Mouse (Mus musculus) midbrain, embryonic 11.5 days (tissue): Measurements from ENCODE around the gene Nol4l. TPM values are rescaled to one million over a fixed set of nuclear protein-coding genes. Genes with fewer than 3 reads are reported as not detected.

Experiments used
- ATAC-seq: fragments of 200-750 bp; cut with Nextera tagmentation; 2 replicates; pipeline ENCODE4 v1.8.0; 2017; ENCODE audit warnings: moderate TSS enrichment, moderate library complexity; ENCODE audit not compliant: low FRiP score
- DNase-seq: peaks from one replicate; pipeline ENCODE4 v3.0.0; 2015; ENCODE audit warnings: low spot score; ENCODE audit errors: missing footprints
- H3K27ac ChIP-seq: fragments of 300-500 bp; sonication (generic); 2 replicates; pipeline ENCODE4 v1.5.1; 2014; ENCODE audit warnings: low read depth, low read length
- H3K27me3 ChIP-seq: fragments of 300-500 bp; sonication (generic); 2 replicates; pipeline ENCODE4 v1.6.1; 2014; ENCODE audit warnings: mild to moderate bottlenecking, low read length, moderate library complexity, mixed read lengths; ENCODE audit not compliant: control insufficient read depth, insufficient read depth
- H3K36me3 ChIP-seq: fragments of 300-500 bp; sonication (generic); 2 replicates; pipeline ENCODE4 v1.6.1; 2014; ENCODE audit warnings: mild to moderate bottlenecking, low read length, moderate library complexity, mixed read lengths; ENCODE audit not compliant: control insufficient read depth, insufficient read depth
- H3K4me1 ChIP-seq: fragments of 300-500 bp; sonication (generic); 2 replicates; pipeline ENCODE4 v1.6.1; 2014; ENCODE audit warnings: low read length; ENCODE audit not compliant: control insufficient read depth, insufficient read depth
- H3K4me2 ChIP-seq: fragments of 300-500 bp; sonication (generic); 2 replicates; pipeline ENCODE4 v1.6.1; 2014; ENCODE audit warnings: mild to moderate bottlenecking, moderate library complexity
- H3K4me3 ChIP-seq: fragments of 300-500 bp; sonication (generic); 2 replicates; pipeline ENCODE4 v1.5.1; 2014; ENCODE audit warnings: low read depth, low read length
- H3K9ac ChIP-seq: fragments of 300-500 bp; sonication (generic); 2 replicates; pipeline ENCODE4 v1.6.1; 2014; ENCODE audit warnings: low read length
- H3K9me3 ChIP-seq: fragments of 300-500 bp; sonication (generic); 2 replicates; pipeline ENCODE4 v1.6.1; 2016; ENCODE audit warnings: low read length; ENCODE audit not compliant: control insufficient read depth
- WGBS: fragments of 180-500 bp; shearing (Covaris S2); extraction: QIAGEN DNeasy Blood & Tissue Kit; methylation state at CpG from one replicate; pipeline ENCODE4 v1.1.7; 2014; 5-methylcytosine and 5-hydroxymethylcytosine counted together
- polyA plus RNA-seq: library from polyadenylated mRNA; unstranded; fragments of >200 nt; fragmentation: Nextera tagmentation; extraction: Ambion mirVana; gene quantifications from 2 replicates; pipeline ENCODE4 v1.2.1, GENCODE M21; 2014

The Nol4l gene
- polyA plus RNA-seq, 1 experiment from 2014 or later: 19.9 TPM

DNA sequence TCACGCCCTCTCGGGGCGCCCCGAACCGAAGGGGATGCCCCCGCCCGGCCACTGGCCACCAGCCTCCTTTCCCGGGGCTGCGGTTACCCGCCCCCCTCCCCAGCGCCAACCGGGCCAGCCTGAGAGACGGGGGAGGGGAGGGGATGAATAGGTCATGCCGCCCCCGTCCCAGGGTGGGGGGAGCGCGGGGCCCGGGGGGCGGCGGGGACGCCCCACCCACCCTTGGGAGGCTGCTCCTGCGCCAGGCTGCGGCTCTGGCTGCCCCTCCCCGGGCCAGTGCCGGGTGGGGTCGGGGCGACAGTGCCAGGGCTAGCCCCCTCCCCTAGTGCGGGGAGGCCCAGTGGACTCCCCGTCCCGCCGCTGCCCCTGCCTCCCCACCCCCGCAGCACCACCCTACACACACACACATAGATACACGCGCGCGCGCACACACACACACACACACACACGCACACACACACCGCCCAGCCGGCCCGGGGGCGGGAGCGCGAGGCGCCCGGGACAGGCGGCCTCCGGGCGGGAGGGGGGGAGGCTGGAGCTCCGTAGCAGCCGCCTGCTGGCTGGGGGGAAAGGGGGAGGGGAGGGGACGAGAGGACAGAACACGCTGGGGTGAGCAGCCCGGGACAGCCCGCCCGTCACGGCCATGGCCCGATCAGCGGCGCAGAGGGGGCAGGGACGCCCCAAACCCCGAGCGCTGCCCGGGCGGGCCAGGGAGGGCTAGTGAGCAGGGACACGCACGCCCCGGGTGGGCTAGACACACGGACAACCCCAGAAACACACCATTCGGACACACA is 1.0 kb downstream of the Nol4l start:
- peak overlapping the region; percentile 71 for H3K9ac ChIP-seq
- no peaks in the 10 kb centered on the region for H3K9me3 ChIP-seq
- no peaks in the 10 kb centered on the region for H3K36me3 ChIP-seq
- H3K4me3 ChIP-seq: peak overlapping the region; percentile 77
- peaks cover 17% of the 10 kb centered on the region for H3K27me3 ChIP-seq
- H3K4me1 ChIP-seq: peaks cover 32% of the 10 kb centered on the region
- H3K27ac ChIP-seq: peak overlapping the region; percentile 85
- ATAC-seq (peak; percentile 54), DNase-seq (peak; percentile 93)
- WGBS: under 1% methylated on average over 36 of the region's 70 CpGs
- peak overlapping the region; percentile 96 for H3K4me2 ChIP-seq

DNA sequence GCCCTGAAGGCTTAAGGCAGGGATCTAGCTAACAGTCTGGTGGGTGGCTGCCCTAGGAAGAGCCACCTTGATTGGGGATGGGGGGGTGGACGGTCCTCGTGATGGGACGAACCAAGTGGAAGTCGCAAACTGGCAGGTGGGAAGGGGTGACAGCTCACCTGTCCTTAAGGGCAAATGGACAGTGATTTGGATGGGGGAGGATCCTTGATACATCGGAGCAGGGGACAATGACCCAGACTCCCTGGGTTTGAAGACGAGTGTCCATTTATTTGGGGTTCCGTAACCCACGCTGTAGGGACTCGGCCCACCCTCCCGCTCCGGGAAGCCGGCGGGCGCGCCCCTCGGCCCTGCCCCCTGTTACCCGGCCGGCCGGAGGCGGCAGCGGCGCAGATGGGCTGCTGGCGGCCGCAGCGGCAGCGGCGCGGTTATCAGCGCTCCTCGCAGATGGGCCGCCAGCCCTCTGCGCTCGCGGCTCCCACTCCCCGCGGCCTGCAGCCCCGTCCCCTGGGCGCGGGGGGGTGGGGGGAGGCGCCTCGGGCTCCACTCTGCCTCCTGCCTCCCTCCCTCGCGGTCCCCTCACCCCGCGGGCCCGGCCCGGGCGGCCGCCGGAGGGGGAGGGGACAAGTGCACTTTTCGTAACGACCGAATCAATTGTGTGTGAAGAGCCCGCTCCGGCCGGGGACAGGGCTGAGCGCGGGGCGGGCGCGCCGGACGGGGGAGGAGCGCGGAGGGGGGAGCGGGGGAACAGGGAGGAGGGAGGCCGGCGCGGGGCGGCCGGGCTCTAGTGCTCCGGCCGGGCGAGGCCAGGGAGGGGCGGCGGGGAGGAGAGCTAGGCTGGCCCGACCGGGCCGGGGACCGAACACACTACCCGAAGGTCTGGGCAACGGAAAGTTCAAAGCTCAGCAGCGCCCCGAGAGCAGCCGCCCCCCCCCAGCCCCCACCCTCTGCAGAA is 1.9 kb downstream of the Nol4l start:
- under 1% methylated on average over 68 of the region's 85 CpGs for WGBS
- Histone ChIP-seq H3K36me3 (no peaks in the 10 kb centered on the region), H3K4me1 (peaks cover 34% of the 10 kb centered on the region), H3K4me2 (peak overlapping the region; percentile 96), H3K4me3 (peak overlapping the region; percentile 77), H3K27me3 (peaks cover 17% of the 10 kb centered on the region), H3K9ac (peak overlapping the region; percentile 71), H3K9me3 (no peaks in the 10 kb centered on the region), H3K27ac (peak overlapping the region; percentile 85)
- DNase-seq: peak; percentile 97
- peak; percentile 76 for ATAC-seq

DNA sequence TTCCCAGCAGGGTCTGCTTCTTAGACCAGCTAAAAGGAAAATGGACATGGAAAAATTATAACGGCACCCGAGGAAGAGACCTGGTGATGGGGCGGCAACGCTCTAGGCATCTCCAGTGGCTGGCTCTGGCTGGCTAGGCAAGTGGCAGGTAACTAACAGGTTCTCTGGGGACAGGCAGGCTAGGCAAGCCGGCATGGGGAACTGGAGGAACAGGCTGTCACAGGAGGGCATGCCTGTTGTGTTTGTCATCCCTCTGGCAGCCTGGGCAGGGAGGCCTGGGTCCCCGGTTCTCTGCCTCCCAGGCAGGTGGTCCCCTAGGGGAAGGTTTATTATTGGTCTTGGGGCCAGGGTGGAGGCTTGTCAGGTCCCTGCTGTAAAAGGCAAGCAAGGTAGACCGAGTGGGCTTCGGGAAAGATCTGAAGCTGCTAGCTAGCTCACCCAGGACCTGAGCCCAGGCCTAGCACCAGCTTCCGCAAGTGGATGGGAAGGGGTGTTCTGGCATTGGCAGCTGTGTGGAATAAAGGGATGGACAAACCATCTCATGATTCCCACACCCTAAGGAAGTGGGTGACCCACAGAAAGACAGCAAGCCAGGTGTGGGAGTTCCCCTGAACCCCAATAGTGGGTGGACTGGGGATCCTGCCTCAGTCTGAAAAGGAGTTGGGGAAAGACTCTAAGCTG is 2.8 kb downstream of the Nol4l start:
- Histone ChIP-seq H3K4me1 (peaks cover 42% of the 10 kb centered on the region), H3K27ac (peak overlapping the region; percentile 85), H3K27me3 (peaks cover 17% of the 10 kb centered on the region), H3K9me3 (no peaks in the 10 kb centered on the region), H3K4me2 (peak overlapping the region; percentile 96), H3K4me3 (peak overlapping the region; percentile 77), H3K9ac (peak overlapping the region; percentile 27; the same call in 1 of the 2 replicates), H3K36me3 (no peaks in the 10 kb centered on the region)
- WGBS: 40% methylated on average over 9 of the region's 9 CpGs
- ATAC-seq (no peak), DNase-seq (peak; percentile 91)

DNA sequence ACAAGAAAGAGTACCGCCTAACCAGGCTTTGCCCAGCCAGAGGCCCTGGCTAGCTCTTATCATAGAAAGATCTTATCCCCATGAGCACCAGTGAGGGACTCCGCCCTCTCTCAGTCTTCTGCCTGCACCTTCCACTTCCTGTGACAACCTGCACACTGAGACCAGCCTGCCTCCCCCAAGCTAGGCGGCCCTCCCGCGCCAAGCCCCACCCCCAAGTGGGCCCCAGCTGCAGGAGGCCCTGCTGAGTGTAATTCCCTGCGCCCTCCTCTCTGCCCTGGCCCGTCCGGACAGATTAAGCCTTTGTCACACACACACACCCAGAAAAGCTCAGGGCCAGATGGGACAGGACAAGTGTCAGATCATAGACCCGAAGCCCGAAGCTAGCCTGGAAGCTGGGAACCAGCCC is 3.9 kb downstream of the Nol4l start:
- H3K9me3 ChIP-seq: no peaks in the 10 kb centered on the region
- H3K4me3 ChIP-seq: no peak overlapping the region
- WGBS: 9% methylated on average over 10 of the region's 10 CpGs
- peaks cover 43% of the 10 kb centered on the region for H3K4me1 ChIP-seq
- peak overlapping the region; percentile 85 for H3K27ac ChIP-seq
- DNase-seq: peak; percentile 89
- peaks cover 14% of the 10 kb centered on the region for H3K27me3 ChIP-seq
- peak overlapping the region; percentile 20; the same call in 1 of the 2 replicates for H3K4me2 ChIP-seq
- H3K36me3 ChIP-seq: no peaks in the 10 kb centered on the region
- peak; percentile 7; the same call in 1 of the 2 replicates for ATAC-seq
- peak overlapping the region; percentile 40; the same call in 1 of the 2 replicates for H3K9ac ChIP-seq

DNA sequence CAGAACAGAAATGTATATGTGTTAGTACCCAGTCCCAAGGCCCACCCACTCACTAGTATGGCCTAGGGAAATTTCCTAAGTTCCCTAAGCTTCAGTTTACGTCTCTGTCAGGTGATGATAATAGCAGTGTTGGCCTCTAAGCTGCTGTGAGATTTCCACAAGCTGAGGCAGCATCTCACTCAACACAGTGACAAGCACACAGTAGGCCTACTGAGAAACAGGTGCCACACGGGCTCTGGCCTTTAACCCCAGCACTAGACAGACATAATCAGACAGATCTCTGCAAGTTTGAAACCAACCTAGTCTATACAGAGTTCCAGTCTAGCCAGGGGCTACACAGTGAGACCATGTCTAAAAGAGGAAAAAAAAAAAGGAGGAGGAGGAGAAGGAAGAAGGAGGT is 5.0 kb downstream of the Nol4l start:
- Histone ChIP-seq H3K4me1 (peaks cover 36% of the 10 kb centered on the region), H3K9me3 (no peaks in the 10 kb centered on the region), H3K36me3 (no peaks in the 10 kb centered on the region), H3K9ac (no peak overlapping the region), H3K4me2 (no peak overlapping the region), H3K27me3 (peaks cover 9% of the 10 kb centered on the region), H3K27ac (no peak overlapping the region), H3K4me3 (no peak overlapping the region)
- DNase-seq: no peak
- WGBS: 66% methylated on average over 2 of the region's 2 CpGs
- no peak for ATAC-seq

DNA sequence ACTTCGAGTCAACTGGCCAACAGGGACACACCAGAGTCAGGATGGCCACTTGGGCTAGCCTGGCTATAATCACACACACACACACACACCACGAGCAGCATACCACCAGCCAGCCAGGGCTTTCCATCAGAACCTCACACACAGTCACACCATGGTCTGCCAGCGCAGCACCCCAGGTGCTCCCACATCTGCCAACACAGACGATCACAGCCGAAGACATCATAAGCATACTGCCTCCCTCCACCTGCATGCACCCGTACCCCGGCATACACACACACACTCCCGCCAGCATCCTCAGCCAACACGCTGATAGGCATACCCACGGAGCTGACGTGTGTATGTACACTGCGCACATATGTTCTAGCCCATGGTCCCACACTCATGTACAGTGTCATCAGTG is 6.1 kb downstream of the Nol4l start:
- H3K27me3 ChIP-seq: peaks cover 9% of the 10 kb centered on the region
- DNase-seq: no peak
- H3K9ac ChIP-seq: no peak overlapping the region
- H3K36me3 ChIP-seq: no peaks in the 10 kb centered on the region
- peaks cover 35% of the 10 kb centered on the region for H3K4me1 ChIP-seq
- WGBS: 89% methylated on average over 12 of the region's 12 CpGs
- H3K4me2 ChIP-seq: no peak overlapping the region
- no peak overlapping the region for H3K4me3 ChIP-seq
- no peaks in the 10 kb centered on the region for H3K9me3 ChIP-seq
- no peak overlapping the region for H3K27ac ChIP-seq
- ATAC-seq: no peak

DNA sequence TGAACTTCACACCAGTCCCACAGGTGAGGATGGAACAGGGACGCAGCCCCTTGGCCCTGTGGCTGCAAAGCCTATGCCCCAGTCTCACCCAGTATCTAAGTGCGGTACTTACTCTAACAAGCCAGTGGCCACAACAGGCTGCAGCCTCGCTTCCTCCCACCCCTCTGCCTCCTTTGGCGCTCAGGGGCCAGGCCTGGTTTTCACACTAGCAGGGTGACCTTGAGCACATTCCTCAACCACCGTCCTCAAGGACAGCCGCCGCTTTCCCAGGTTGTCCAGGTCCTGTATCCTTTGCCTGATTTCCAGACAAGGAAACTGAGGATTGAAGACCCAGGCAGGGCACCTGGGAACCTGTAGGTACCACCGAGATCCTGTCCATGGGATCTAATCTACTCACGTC is 6.6 kb downstream of the Nol4l start:
- Histone ChIP-seq H3K36me3 (no peaks in the 10 kb centered on the region), H3K9ac (no peak overlapping the region), H3K9me3 (no peaks in the 10 kb centered on the region), H3K4me3 (no peak overlapping the region), H3K27me3 (peaks cover 9% of the 10 kb centered on the region), H3K4me1 (peaks cover 35% of the 10 kb centered on the region), H3K27ac (no peak overlapping the region), H3K4me2 (no peak overlapping the region)
- DNase-seq (no peak), ATAC-seq (no peak)
- 70% methylated on average over 9 of the region's 9 CpGs for WGBS

DNA sequence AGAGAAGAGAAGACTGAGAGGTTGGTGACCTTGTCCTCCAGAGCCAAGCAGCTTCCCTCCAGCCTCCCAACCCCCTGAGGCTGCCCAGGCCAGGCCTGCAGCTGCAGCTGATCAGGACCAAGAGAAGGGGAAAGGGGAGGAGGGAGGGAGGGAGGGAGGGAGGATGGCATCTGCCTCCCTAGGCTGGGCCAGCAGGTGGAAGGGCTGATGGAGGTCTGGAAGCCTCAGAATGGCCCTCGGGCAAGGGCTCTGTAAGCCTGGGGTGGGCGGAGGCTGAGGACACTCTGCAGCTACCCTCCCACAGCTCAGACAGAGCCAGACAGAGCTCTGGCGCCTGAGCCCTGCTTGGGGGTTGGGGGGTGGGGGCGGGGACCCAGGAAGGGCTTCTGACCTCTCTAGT is 7.5 kb downstream of the Nol4l start:
- Histone ChIP-seq H3K36me3 (no peaks in the 10 kb centered on the region), H3K9ac (peak overlapping the region; percentile 20; the same call in 1 of the 2 replicates), H3K4me2 (0 out of 2 replicates have a peak overlapping the region, but pooled peaks have one; percentile 3), H3K27me3 (peaks cover 6% of the 10 kb centered on the region), H3K9me3 (no peaks in the 10 kb centered on the region), H3K4me3 (no peak overlapping the region), H3K4me1 (peaks cover 31% of the 10 kb centered on the region), H3K27ac (peak overlapping the region; percentile 2)
- ATAC-seq (peak; percentile 69), DNase-seq (no peak)
- 31% methylated on average over 4 of the region's 4 CpGs for WGBS
